Mouse (Mus musculus) G1E (cell line): ENCODE results near the gene Samd10. TPM values are rescaled to one million over a fixed set of nuclear protein-coding genes. Genes with fewer than 3 reads are reported as not detected.
A peak's percentile ranks its signal among the peaks of the same experiment; 100 is the strongest.

Experiments
- ATAC-seq: 2 replicates; pipeline ENCODE4 v1.8.0; 2016; ENCODE audit warnings: mild to moderate bottlenecking; ENCODE audit not compliant: insufficient number of reproducible peaks, poor library complexity, low FRiP score, severe bottlenecking; ENCODE audit errors: extremely low read depth
- DNase-seq: peaks from one replicate; pipeline ENCODE4 v3.0.0; 2012; ENCODE audit warnings: low spot score
- H3K27me3 ChIP-seq: 2 replicates; pipeline ENCODE4 v1.6.1; 2012; ENCODE audit warnings: mild to moderate bottlenecking, low read length, inconsistent platforms; ENCODE audit not compliant: insufficient read depth
- H3K36me3 ChIP-seq: replicated peaks from 2 replicates; pipeline ENCODE3; 2012; ENCODE audit warnings: mild to moderate bottlenecking, inconsistent platforms
- H3K4me1 ChIP-seq: 2 replicates; pipeline ENCODE4 v1.6.1; 2012; ENCODE audit warnings: low read depth, low read length, inconsistent platforms, mixed read lengths; ENCODE audit not compliant: insufficient read depth
- H3K4me3 ChIP-seq: 2 replicates; pipeline ENCODE4 v1.5.1; 2012; ENCODE audit warnings: low read depth, mild to moderate bottlenecking, inconsistent platforms, low read length, moderate library complexity, mixed read lengths
- H3K9me3 ChIP-seq: replicated peaks from 2 replicates; pipeline ENCODE4 v1.6.1; 2012; ENCODE audit warnings: inconsistent platforms
- CTCF ChIP-seq: IDR thresholded peaks from 2 replicates; pipeline ENCODE4 v1.5.1; 2012; ENCODE audit warnings: low read depth, low read length, inconsistent platforms, mixed read lengths
- GATA1 ChIP-seq: IDR thresholded peaks from 2 replicates; pipeline ENCODE4 v1.6.1; 2012; ENCODE audit warnings: borderline replicate concordance, low read length, inconsistent platforms, mixed read lengths
- GATA2 ChIP-seq: IDR thresholded peaks from 2 replicates; pipeline ENCODE4 v1.6.1; 2012; ENCODE audit warnings: low read depth, low read length, inconsistent platforms, borderline replicate concordance
- POLR2AphosphoS5 ChIP-seq: IDR thresholded peaks from 2 replicates; pipeline ENCODE4 v1.6.1; 2012; ENCODE audit warnings: low read depth, low read length, inconsistent platforms; ENCODE audit not compliant: insufficient replicate concordance
- TAL1 ChIP-seq: conservative IDR thresholded peaks from 2 replicates; pipeline ENCODE4 v1.6.1; 2012; ENCODE audit warnings: low read depth, low read length, inconsistent platforms, mixed read lengths
- polyA plus RNA-seq: library from polyadenylated mRNA; stranded (reverse); fragments of >175 nt; gene quantifications from 2 replicates; pipeline ENCODE4 v1.2.3, GENCODE M21; 2012
- total RNA-seq, 2 experiments: library from RNA; stranded (forward) in 1 of 2; stranded (reverse) in 1 of 2; fragments of 200-1000 nt in 1 of 2; fragments of >200 nt in 1 of 2; fragmentation: Nextera tagmentation in 1 of 2; gene quantifications; 2 replicates each; pipeline ENCODE4 v1.2.3; 2014 to 2017

Samd10 gene
- total and polyA plus RNA-seq, 3 experiments, result 2.5 to 10.6 (median 7.6) TPM

GRCm38 (mm10) chr2:181578790-181579618 is 20.0 kb downstream of the Samd10 start:
- DNase-seq (no peak), ATAC-seq (no peak)
- no peak for TF ChIP-seq CTCF
- TF ChIP-seq GATA1, result no peak
- no peak for TF ChIP-seq GATA2
- TF ChIP-seq TAL1, result no peak
- TF ChIP-seq POLR2AphosphoS5, result no peak
- H3K9me3 ChIP-seq, result no peaks in the 10 kb centered on the region
- H3K4me1 ChIP-seq, result peaks cover 78% of the 10 kb centered on the region
- H3K36me3 ChIP-seq, result peaks cover 65% of the 10 kb centered on the region
- H3K27me3 ChIP-seq, result no peaks in the 10 kb centered on the region
- H3K4me3 ChIP-seq, result peak overlapping the region; percentile 28; the same call in 1 of the 2 replicates

GRCm38 (mm10) chr2:181577981-181578581 is 20.9 kb downstream of the Samd10 start:
- H3K4me3 ChIP-seq, result peak overlapping the region; percentile 8; the same call in 1 of the 2 replicates
- H3K4me1 ChIP-seq, result peaks cover 80% of the 10 kb centered on the region
- no peaks in the 10 kb centered on the region for H3K27me3 ChIP-seq
- DNase-seq, result peak; percentile 69
- peaks cover 65% of the 10 kb centered on the region for H3K36me3 ChIP-seq
- ATAC-seq, result peak; percentile 54
- TF ChIP-seq GATA1, result no peak
- TF ChIP-seq TAL1, result peak; percentile 83
- no peaks in the 10 kb centered on the region for H3K9me3 ChIP-seq

DNA sequence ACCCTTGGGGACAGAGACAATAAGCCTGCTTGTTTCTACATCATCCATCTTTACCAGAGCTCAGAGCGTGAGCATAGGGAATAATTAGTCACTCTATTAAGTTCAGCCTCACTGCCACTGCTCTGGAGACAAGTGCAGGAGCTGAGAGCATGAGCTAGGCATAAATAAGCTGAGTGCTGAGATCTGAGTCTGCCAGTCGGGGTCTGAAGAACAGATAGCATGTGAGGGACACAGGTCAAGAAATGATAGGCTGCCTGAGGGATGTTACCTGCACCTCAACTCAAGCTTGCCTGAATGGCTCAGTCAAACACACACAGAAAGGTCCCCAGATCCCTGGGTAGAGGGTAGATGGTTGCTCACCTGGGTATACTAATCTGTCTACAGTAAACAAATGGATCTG is 21.9 kb downstream of the Samd10 start:
- Histone ChIP-seq H3K4me3 (no peak overlapping the region), H3K27me3 (no peaks in the 10 kb centered on the region), H3K4me1 (peaks cover 73% of the 10 kb centered on the region), H3K9me3 (no peaks in the 10 kb centered on the region), H3K36me3 (peaks cover 66% of the 10 kb centered on the region)
- ATAC-seq (no peak), DNase-seq (no peak)
- TF ChIP-seq TAL1 (no peak), GATA2 (no peak), POLR2AphosphoS5 (no peak), GATA1 (no peak), CTCF (no peak)

DNA sequence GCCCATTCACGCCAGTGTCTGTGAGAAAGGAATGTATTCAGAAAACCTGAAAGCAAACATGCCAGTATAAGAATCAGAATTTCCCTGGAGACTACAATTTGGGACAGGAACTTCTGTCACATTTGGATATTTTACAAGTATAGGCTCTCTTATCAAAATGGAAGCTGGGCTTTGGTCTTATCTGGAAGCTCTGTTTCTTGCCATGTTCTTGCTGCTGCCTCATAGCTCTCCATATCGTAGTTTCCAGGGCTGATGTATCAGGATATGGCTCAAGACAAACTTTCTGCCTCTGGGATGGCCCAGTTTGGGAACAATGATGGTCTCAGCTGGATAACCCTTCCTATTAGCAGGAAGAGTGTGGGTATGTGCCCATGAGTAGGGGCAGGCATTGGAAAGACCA is 22.4 kb downstream of the Samd10 start:
- H3K4me1 ChIP-seq, result peaks cover 73% of the 10 kb centered on the region
- H3K4me3 ChIP-seq, result no peak overlapping the region
- no peak for TF ChIP-seq GATA1
- no peak for TF ChIP-seq TAL1
- TF ChIP-seq POLR2AphosphoS5, result no peak
- TF ChIP-seq GATA2, result no peak
- no peak for DNase-seq
- H3K36me3 ChIP-seq, result peaks cover 71% of the 10 kb centered on the region
- no peaks in the 10 kb centered on the region for H3K9me3 ChIP-seq
- no peak for ATAC-seq
- no peaks in the 10 kb centered on the region for H3K27me3 ChIP-seq

DNA sequence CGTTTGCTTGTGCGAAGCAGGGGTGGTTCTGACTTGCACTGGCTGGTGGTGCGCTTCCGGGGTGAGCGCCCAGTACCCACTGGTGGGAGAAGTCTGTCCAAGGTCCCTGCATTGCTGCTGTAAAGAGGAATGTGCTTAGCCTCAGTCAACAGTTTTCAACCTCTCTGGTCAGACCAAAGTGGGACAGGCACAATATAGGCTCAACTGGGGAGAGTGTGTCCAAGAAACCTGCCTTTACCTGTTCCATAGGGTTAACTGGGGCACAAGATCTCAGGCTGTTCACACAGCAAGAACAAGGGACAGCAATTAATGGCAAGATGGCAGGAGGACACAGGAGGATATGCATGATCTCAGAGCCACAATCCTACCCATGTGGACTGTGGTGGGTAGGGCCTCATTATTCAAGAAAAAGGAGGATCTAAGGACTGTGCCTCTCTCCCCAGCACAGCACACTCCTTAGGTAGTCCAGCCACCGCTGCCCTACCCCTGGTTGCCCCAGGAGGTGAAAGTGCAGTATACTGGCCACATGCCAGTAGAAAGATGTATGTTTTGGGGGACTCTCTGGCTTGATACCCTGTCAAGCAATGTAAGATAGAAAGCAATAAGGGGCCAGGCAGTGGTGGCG is 24.0 kb downstream of the Samd10 start:
- H3K27me3 ChIP-seq, result no peaks in the 10 kb centered on the region; the same call in 1 of the 2 replicates
- H3K9me3 ChIP-seq, result no peaks in the 10 kb centered on the region
- no peak overlapping the region for H3K4me3 ChIP-seq
- H3K36me3 ChIP-seq, result peaks cover 84% of the 10 kb centered on the region
- DNase-seq, result no peak
- TF ChIP-seq TAL1 (no peak), POLR2AphosphoS5 (no peak), GATA2 (no peak), GATA1 (no peak), CTCF (no peak)
- no peak for ATAC-seq
- peaks cover 69% of the 10 kb centered on the region for H3K4me1 ChIP-seq

DNA sequence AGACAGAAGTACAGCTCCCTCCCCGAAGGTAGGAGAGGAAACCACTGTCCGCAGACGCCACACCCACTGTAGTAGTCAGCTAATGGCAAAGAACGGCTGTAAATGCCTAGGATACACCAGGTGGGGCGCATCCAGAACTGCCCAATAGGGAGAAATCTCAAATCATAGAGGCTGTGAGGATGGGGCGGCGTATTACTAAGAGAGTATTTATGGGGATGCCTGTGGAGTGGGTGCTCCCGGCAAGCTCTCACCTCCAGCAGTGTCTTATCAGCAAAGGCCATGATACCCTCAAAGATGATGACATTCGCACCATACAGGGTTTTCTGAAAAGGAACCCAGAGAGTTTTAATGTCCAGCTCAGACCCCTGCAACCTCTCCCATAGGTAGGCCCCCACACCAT is 25.1 kb downstream of the Samd10 start:
- H3K9me3 ChIP-seq, result no peaks in the 10 kb centered on the region
- H3K27me3 ChIP-seq, result no peaks in the 10 kb centered on the region; the same call in 1 of the 2 replicates
- peaks cover 82% of the 10 kb centered on the region for H3K36me3 ChIP-seq
- no peak overlapping the region for H3K4me3 ChIP-seq
- ATAC-seq (no peak), DNase-seq (no peak)
- TF ChIP-seq GATA1 (no peak), TAL1 (no peak), GATA2 (no peak), CTCF (no peak), POLR2AphosphoS5 (no peak)
- peaks cover 67% of the 10 kb centered on the region for H3K4me1 ChIP-seq
